Mouse (Mus musculus) left cerebral cortex, adult 6 months (tissue): Measurements from ENCODE around the gene Heatr9. TPM values are rescaled to one million over a fixed set of nuclear protein-coding genes. Genes with fewer than 3 reads are reported as not detected.

ENCODE experiments used
- long read RNA-seq, 2 experiments: library from polyadenylated mRNA; unstranded; transcript quantifications; one replicate each; pipeline ENCODE4 v2.0.0; 2019 to 2020
- polyA plus RNA-seq: library from polyadenylated mRNA; unstranded; fragments of <200 nt; fragmentation: Nextera tagmentation; gene quantifications from 2 replicates; pipeline ENCODE4 v1.2.3, GENCODE M21; 2021

The Heatr9 gene
- not detected in 2 replicates for polyA plus RNA-seq
- long read RNA-seq, experiment 1: 0 reads
- long read RNA-seq, experiment 2: 0 reads

GRCm38 (mm10) chr11:83522075-83522474 is at the start of gene Heatr9:
Gene Heatr9, minus strand, starts transcription at chr11:83522175.

GRCm38 (mm10) chr11:83530360-83530759 is 8.4 kb upstream of the Heatr9 start, which contains the start of gene Ccl5:
Gene Ccl5, minus strand, starts transcription at chr11:83530518.

DNA sequence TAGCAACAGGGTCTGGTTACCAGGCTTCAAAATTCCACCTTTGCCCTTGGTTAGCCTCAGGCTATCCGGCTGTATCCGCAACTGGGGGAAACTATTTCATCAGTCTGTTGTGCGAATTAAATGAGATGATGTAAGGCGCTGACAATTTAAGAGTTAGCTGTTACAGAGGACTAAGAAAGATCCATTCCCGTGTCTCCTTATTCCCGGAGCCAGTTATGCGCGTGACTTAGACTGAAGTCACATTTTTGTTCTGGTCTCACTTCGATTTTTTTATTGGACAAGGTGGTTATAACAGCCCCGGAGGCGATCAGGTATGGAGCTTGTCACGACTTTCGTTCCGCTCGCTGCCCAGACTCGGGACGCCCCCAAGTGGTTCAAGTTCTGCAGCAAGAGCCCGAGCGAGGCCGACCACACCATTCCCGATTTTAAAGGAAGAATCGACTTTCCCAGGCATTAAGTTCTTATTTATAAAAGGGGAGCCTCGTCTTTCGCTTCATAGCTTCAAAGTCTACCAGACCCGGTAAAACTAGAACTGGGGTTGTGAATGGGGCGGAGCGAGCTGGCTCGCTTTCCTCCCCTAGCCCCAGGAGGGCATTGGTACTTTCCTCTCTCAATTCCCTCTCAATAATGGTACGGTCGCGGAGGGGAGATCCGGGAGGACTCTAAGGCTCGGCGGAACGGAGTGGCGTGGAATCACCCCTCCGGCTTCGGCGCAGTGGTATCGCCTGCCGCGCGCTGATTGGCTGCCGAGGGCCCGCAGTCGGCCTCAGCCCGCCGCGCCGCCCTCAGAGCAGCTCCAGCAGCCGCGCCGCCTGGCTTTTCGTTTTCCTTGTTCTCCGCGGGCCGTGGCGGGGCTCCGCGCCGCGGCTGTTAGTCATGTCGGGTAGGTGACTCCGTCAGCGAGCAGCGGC is 49.4 kb downstream of the Heatr9 start, which contains the start of gene Taf15:
TSS of gene Taf15 (plus strand) at position 763 of the 911 bp plus-strand sequence.

GRCm38 (mm10) chr11:83462711-83463244 is 59.2 kb downstream of the Heatr9 start, which contains the start of gene Mmp28:
Gene Mmp28, minus strand, starts transcription at chr11:83463071.

Other genes starting within 250 kb of the Heatr9 start
- gene Slfn14, start 235.4 kb downstream of the Heatr9 start, polyA plus RNA-seq: not detected in 2 replicates
- 65.4 and 103 TPM in 2 replicates for gene Ap2b1, start 223.2 kb downstream of the Heatr9 start, polyA plus RNA-seq
- gene Pex12, start 219.6 kb downstream of the Heatr9 start, polyA plus RNA-seq: 8.9 and 11.4 TPM in 2 replicates
- 22.6 and 32.3 TPM in 2 replicates for gene Rasl10b, start 113.0 kb downstream of the Heatr9 start, polyA plus RNA-seq
- gene Gas2l2, start 92.7 kb downstream of the Heatr9 start, polyA plus RNA-seq: 0.29 TPM in 2 replicates
- gene 1700020L24Rik, start 84.5 kb downstream of the Heatr9 start, polyA plus RNA-seq: 0.82 and 1.1 TPM in 2 replicates
- gene Mmp28, start 59.1 kb downstream of the Heatr9 start, polyA plus RNA-seq: 1.0 and 2.0 TPM in 2 replicates
- gene Taf15, start 49.1 kb downstream of the Heatr9 start, polyA plus RNA-seq: 0.81 and 0.97 TPM in 2 replicates
- gene Ccl5, start 8.3 kb upstream of the Heatr9 start, polyA plus RNA-seq: 0.74 and 5.3 TPM in 2 replicates
- gene Ccl9, start 56.5 kb upstream of the Heatr9 start, polyA plus RNA-seq: 0.67 and 2.3 TPM in 2 replicates
- gene Ccl6, start 70.9 kb upstream of the Heatr9 start, polyA plus RNA-seq: 3.0 TPM in 2 replicates
- not detected in 2 replicates for gene Rpl9-ps1, start 123.4 kb upstream of the Heatr9 start, polyA plus RNA-seq
- gene Ccl3, start 127.2 kb upstream of the Heatr9 start, polyA plus RNA-seq: 1.0 and 1.1 TPM in 2 replicates
- 0.78 and 1.6 TPM in 2 replicates for gene Ccl4, start 140.4 kb upstream of the Heatr9 start, polyA plus RNA-seq
- gene Wfdc17, start 181.8 kb upstream of the Heatr9 start, polyA plus RNA-seq: 2.4 and 3.2 TPM in 2 replicates
- 9.6 and 12.4 TPM in 2 replicates for gene Wfdc18, start 186.8 kb upstream of the Heatr9 start, polyA plus RNA-seq
- not detected in 2 replicates for gene Wfdc21, start 224.8 kb upstream of the Heatr9 start, polyA plus RNA-seq
- gene Heatr6, start 231.5 kb upstream of the Heatr9 start, polyA plus RNA-seq: 5.9 and 6.4 TPM in 2 replicates